Mouse (Mus musculus) forebrain, embryonic 12.5 days (tissue): Measurements from ENCODE around the gene Ak8. TPM values are rescaled to one million over a fixed set of nuclear protein-coding genes. Genes with fewer than 3 reads are reported as not detected.
A peak's percentile ranks its signal among the peaks of the same experiment; 100 is the strongest.

Experiments
- ATAC-seq: fragments of 200-750 bp; cut with Nextera tagmentation; 2 replicates; pipeline ENCODE4 v1.8.0; 2017; ENCODE audit warnings: moderate TSS enrichment; ENCODE audit not compliant: low FRiP score
- H3K27ac ChIP-seq: fragments of 300-500 bp; sonication (generic); 2 replicates; pipeline ENCODE4 v1.5.1; 2016; ENCODE audit warnings: mild to moderate bottlenecking
- H3K27me3 ChIP-seq: fragments of 300-500 bp; sonication (generic); 2 replicates; pipeline ENCODE4 v1.6.1; 2016; ENCODE audit warnings: mild to moderate bottlenecking
- H3K36me3 ChIP-seq: fragments of 300-500 bp; sonication (generic); replicated peaks from 2 replicates; pipeline ENCODE4 v1.6.1; 2016; ENCODE audit warnings: mild to moderate bottlenecking
- H3K4me1 ChIP-seq: fragments of 300-500 bp; sonication (generic); 2 replicates; pipeline ENCODE4 v1.6.1; 2016
- H3K4me2 ChIP-seq: fragments of 300-500 bp; sonication (generic); 2 replicates; pipeline ENCODE4 v1.6.1; 2016; ENCODE audit warnings: mild to moderate bottlenecking, moderate library complexity
- H3K4me3 ChIP-seq: fragments of 300-500 bp; sonication (generic); replicated peaks from 2 replicates; pipeline ENCODE4 v1.5.1; 2016; ENCODE audit warnings: mild to moderate bottlenecking
- H3K9ac ChIP-seq: fragments of 300-500 bp; sonication (generic); 2 replicates; pipeline ENCODE4 v1.6.1; 2016; ENCODE audit warnings: mild to moderate bottlenecking
- H3K9me3 ChIP-seq: fragments of 300-500 bp; sonication (generic); 2 replicates; pipeline ENCODE4 v1.6.1; 2016
- WGBS: fragments of 180-500 bp; shearing (Covaris S2); methylation state at CpG from one replicate; pipeline ENCODE4 v1.1.7; 2016; 5-methylcytosine and 5-hydroxymethylcytosine counted together
- polyA plus RNA-seq: library from polyadenylated mRNA; unstranded; fragments of >200 nt; fragmentation: Nextera tagmentation; extraction: Ambion mirVana; gene quantifications from 2 replicates; pipeline ENCODE4 v1.2.1, GENCODE M21; 2016

Gene Ak8
- polyA plus RNA-seq, 1 experiment from 2014 or later: 0.75 TPM

DNA sequence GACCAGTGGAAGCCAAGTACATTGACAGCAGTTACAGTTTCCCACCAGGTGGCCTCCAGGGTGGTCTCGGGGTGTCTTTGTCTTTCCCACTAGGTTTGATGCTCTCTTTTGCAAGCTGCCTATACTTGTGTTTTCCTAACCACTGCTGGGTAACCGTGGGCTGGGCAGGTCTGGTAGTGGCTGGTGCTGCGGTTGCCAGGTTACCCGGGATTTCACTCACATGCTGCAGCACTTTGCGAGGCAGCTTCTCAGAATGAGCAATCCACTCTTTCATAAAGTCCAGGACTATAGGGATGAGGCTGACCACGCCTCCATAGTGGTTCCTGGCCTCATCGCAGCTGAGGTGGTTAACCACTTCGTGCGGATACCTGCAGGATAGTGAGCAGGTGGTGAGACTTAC is 7.3 kb upstream of the Ak8 start:
- H3K9ac ChIP-seq: no peak overlapping the region
- no peak overlapping the region for H3K27ac ChIP-seq
- no peak for ATAC-seq
- H3K27me3 ChIP-seq: peaks cover 8% of the 10 kb centered on the region; the same call in 1 of the 2 replicates
- no peak overlapping the region for H3K4me2 ChIP-seq
- H3K36me3 ChIP-seq: peaks cover 11% of the 10 kb centered on the region
- H3K4me1 ChIP-seq: no peaks in the 10 kb centered on the region
- H3K9me3 ChIP-seq: no peaks in the 10 kb centered on the region
- 78% methylated on average over 9 of the region's 9 CpGs for WGBS
- no peak overlapping the region for H3K4me3 ChIP-seq

DNA sequence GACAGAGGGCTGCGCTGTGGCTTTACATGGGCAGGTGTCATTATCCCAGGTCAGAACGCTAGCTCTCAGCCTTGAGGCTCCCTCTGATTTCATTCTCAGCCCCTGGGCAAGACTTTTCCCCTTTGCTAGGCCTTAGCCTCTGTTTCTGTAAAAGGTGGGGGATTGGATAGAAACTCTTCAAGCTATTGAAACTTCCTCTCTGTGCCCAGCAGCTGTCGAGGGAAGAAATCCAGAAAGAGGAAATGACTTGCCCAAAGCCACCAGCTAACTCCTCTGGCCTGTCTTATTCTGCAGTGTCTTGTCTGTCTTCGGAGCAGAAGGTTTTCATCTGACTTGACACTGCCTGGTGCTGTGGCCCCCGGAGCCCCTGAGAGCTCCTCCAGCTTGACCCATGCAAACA is 1.4 kb upstream of the Ak8 start:
- 63% methylated on average over 5 of the region's 5 CpGs for WGBS
- Histone ChIP-seq H3K27me3 (peaks cover 41% of the 10 kb centered on the region), H3K4me2 (no peak overlapping the region), H3K36me3 (no peaks in the 10 kb centered on the region), H3K9ac (no peak overlapping the region), H3K4me3 (no peak overlapping the region), H3K4me1 (peaks cover 22% of the 10 kb centered on the region), H3K9me3 (no peaks in the 10 kb centered on the region), H3K27ac (no peak overlapping the region)
- no peak for ATAC-seq

DNA sequence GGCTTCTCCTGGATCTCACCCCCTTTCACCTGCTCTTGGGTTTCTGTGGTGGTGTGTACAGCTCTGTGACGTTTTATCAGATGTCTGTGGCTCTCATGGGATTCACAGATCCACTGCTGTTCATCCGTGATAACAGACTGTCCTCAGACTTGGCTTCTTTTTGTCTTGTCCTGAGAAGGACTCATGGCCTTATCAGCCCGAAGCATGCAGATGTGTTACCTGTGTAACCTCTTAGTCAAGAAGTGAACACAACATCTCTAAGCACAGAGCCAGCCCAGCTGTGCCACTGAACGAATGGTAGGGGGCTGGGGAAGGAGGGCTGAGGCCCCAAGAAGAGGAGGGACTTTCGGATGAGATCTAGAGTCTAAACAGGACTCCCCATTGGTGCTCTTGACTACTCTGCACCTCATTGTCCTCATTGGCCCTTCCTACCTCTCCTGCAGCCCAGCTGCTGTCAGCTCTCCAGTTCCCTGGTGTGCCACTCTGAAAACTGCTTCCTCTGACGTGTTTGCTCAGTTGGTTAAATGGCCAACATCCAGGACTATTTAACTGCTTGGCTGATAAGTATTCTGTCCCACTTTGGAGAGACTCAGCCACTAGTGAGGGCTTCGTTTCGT is 1.8 kb downstream of the Ak8 start:
- no peaks in the 10 kb centered on the region for H3K9me3 ChIP-seq
- WGBS: 84% methylated on average over 8 of the region's 8 CpGs
- peaks cover 22% of the 10 kb centered on the region for H3K4me1 ChIP-seq
- no peak overlapping the region for H3K4me2 ChIP-seq
- H3K4me3 ChIP-seq: no peak overlapping the region
- peaks cover 36% of the 10 kb centered on the region for H3K27me3 ChIP-seq
- H3K27ac ChIP-seq: no peak overlapping the region
- ATAC-seq: no peak
- no peak overlapping the region for H3K9ac ChIP-seq
- no peaks in the 10 kb centered on the region for H3K36me3 ChIP-seq

DNA sequence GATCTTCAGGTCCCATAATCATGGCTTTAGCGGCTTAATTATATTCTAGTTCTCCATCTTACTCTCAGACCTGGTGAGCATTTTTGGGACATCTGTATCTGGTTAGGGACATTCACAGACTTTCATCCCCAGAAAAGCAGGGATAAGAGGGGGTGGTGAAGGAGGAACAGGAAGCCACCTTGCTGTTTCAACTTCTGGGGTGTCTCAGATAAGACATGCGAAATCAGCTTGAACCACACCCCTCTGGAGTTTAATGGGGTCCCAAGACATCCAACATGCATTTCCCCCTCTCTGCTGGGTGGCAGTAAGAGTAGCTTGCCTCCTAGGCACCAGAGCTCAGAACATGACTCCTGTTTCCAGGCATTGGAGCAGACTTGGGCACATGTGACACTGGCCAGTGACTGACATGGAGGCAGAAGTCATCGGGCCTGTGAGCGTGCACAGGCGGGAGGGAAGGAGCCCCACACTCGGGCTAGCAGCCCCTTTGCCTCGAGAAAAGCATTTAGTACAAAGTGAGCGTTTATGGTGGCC is 6.2 kb downstream of the Ak8 start:
- Histone ChIP-seq H3K9ac (no peak overlapping the region), H3K36me3 (no peaks in the 10 kb centered on the region), H3K27me3 (peaks cover 11% of the 10 kb centered on the region; the same call in 1 of the 2 replicates), H3K4me3 (no peak overlapping the region), H3K4me2 (no peak overlapping the region), H3K4me1 (peaks cover 9% of the 10 kb centered on the region; the same call in 1 of the 2 replicates), H3K9me3 (no peaks in the 10 kb centered on the region), H3K27ac (no peak overlapping the region)
- 75% methylated on average over 8 of the region's 8 CpGs for WGBS
- no peak for ATAC-seq

DNA sequence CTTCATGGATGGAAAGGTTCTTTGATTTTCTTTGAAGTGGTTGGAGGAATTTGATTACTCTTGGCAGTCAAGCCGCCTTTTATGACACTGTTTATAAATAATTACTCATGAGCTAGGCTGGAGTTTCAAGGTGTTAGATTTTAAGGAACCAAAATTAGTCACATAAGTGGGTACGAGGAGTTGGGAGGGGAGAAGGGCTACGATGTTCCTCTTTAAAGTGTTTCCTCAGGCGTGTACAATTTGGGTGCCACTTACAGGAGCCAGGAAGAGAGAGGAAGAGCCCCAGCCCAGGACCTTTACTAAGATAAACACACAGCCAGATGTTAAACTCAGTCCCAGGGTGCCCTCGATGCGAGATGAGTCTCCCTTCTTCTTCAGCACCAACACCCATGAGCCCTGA is 6.8 kb downstream of the Ak8 start:
- no peak for ATAC-seq
- H3K27me3 ChIP-seq: 0 out of 2 replicates have a peak, but pooled peaks cover 10% of the 10 kb centered on the region
- no peak overlapping the region for H3K27ac ChIP-seq
- no peaks in the 10 kb centered on the region for H3K36me3 ChIP-seq
- peaks cover 9% of the 10 kb centered on the region; the same call in 1 of the 2 replicates for H3K4me1 ChIP-seq
- WGBS: 84% methylated on average over 6 of the region's 6 CpGs
- no peaks in the 10 kb centered on the region for H3K9me3 ChIP-seq
- H3K9ac ChIP-seq: no peak overlapping the region
- H3K4me2 ChIP-seq: no peak overlapping the region
- H3K4me3 ChIP-seq: no peak overlapping the region

DNA sequence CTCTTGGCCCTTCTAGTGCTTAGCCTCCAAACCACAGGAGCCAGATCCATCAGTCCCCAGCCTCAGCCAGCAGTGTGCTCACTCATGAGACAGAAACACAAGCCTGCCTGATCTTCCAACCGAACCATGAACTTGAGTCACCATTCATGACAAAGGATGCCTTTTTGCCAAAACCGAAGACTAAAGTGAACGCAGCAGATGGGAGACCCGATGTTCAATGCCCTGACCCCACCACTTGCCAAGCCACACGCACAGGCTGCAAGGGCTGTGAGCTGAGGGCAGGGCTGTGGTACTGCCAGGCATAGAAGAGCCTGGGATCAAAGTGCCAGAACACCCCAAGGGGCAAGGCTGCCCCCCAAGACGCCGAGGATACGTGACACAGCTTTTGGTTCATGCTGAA is 13.1 kb downstream of the Ak8 start:
- H3K27ac ChIP-seq: no peak overlapping the region
- no peak overlapping the region for H3K4me2 ChIP-seq
- H3K9ac ChIP-seq: no peak overlapping the region
- no peak for ATAC-seq
- H3K27me3 ChIP-seq: peaks cover 10% of the 10 kb centered on the region; the same call in 1 of the 2 replicates
- WGBS: 89% methylated on average over 8 of the region's 8 CpGs
- no peaks in the 10 kb centered on the region; the same call in 1 of the 2 replicates for H3K4me1 ChIP-seq
- no peaks in the 10 kb centered on the region for H3K36me3 ChIP-seq
- H3K4me3 ChIP-seq: no peak overlapping the region
- H3K9me3 ChIP-seq: no peaks in the 10 kb centered on the region

DNA sequence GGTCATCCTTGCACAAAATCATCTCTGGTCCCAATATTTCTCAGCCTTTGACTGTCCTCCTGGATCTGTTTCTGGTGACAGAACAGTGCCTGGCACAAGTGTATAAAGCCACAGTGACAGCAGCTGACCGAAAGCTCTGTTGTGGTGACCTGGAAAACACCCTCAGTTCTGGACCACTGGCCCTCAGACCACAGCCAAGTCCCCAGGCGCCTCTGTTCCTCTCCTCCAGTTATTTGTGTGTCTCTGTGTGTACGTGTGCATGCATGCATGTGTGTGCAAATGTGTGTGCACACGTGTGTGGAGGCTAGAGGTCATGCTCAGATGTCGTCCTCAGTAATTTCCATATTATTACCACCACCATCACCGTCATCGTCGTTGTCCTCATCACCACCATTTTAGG is 22.5 kb downstream of the Ak8 start:
- H3K4me2 ChIP-seq: no peak overlapping the region
- H3K4me3 ChIP-seq: no peak overlapping the region
- ATAC-seq: no peak
- peaks cover 21% of the 10 kb centered on the region for H3K27me3 ChIP-seq
- H3K27ac ChIP-seq: no peak overlapping the region
- H3K4me1 ChIP-seq: peaks cover 6% of the 10 kb centered on the region
- H3K9me3 ChIP-seq: no peaks in the 10 kb centered on the region
- WGBS: 95% methylated on average over 8 of the region's 8 CpGs
- no peaks in the 10 kb centered on the region for H3K36me3 ChIP-seq
- H3K9ac ChIP-seq: no peak overlapping the region

DNA sequence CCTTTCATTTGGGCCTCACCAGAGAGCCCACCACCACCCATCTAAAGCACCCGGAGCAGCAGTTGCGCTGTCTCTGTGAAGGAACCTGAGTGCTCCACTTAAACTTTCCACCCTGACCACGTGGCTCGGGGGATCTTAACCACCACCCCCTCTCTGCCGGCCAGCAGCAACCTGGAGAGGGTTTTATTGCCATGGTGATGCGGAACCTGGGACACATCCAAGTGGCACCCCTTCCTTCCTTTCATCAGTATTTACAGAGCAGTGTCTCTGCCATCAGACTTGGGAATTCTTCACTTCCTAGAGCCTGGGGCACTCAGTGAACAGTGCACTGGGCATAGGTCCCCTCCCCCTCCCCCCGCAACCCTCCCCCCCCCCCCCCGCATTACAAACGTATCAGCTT is 23.9 kb downstream of the Ak8 start:
- peaks cover 29% of the 10 kb centered on the region for H3K27me3 ChIP-seq
- no peak overlapping the region for H3K9ac ChIP-seq
- WGBS: 77% methylated on average over 9 of the region's 9 CpGs
- no peak overlapping the region for H3K4me2 ChIP-seq
- H3K27ac ChIP-seq: no peak overlapping the region
- ATAC-seq: no peak
- H3K4me3 ChIP-seq: no peak overlapping the region
- H3K36me3 ChIP-seq: no peaks in the 10 kb centered on the region
- peaks cover 16% of the 10 kb centered on the region for H3K4me1 ChIP-seq
- no peaks in the 10 kb centered on the region for H3K9me3 ChIP-seq

DNA sequence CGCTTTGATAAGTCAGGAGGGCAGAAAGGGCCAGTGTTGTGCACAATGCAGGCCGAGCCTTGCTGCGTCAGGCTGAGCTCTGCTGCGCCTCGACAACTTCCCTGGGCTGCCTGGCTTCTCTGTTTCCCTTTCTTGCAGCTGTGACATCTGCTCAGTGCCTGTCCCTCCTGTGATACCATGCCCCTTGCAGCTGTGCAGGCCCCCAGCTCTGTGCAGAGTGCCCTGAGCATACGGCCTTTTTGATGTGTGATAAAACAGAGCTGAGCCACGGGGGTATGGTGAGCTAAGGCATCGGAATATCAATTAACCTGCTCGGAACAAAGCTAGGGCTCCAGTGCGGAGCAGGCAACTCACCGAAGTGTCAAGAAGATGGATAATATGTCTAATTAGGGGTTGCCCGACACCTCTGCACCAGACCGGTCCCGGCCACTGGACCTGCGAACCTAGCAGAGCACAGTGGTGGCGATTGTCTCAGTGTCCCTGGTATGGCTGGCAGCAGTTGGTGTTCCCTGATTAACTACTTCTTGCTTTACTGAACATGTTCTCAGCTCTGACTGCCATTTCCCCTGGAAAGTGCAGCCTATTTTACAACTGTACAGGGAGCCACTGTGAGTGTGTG is 27.9 kb downstream of the Ak8 start:
- Histone ChIP-seq H3K27ac (no peak overlapping the region; the same call in 1 of the 2 replicates), H3K4me2 (0 out of 2 replicates have a peak overlapping the region, but pooled peaks have one; percentile 3)
- 0 out of 2 replicates have a peak, but pooled peaks have one; percentile 20 for ATAC-seq

DNA sequence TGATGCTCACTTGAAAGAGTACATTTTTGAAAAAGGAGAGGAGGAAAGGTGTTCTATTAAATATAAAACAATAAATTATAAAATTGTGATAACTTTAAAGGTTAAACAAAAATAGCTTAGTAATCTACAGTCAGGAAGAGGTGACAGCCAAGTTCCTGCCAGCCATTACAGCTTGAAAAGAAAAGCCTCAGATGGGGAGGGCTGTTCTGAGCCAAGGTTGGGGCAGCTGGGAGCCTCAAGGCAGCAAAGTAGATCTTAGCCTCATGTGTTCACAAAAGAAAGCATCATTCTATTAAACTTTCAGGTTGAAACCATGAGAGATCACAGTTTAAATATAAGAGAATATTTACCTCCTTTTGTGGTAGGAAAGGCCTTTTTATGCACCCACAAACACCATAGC is 30.7 kb downstream of the Ak8 start:
- Histone ChIP-seq H3K27me3 (peaks cover 24% of the 10 kb centered on the region), H3K27ac (no peak overlapping the region), H3K4me2 (no peak overlapping the region), H3K9me3 (no peaks in the 10 kb centered on the region), H3K36me3 (no peaks in the 10 kb centered on the region), H3K4me1 (peaks cover 16% of the 10 kb centered on the region), H3K4me3 (no peak overlapping the region), H3K9ac (no peak overlapping the region)
- no peak for ATAC-seq

More for the DNA sequence above, 27.9 kb downstream of the Ak8 start:
- H3K4me3 ChIP-seq: no peak overlapping the region
- H3K9ac ChIP-seq: no peak overlapping the region
- no peaks in the 10 kb centered on the region for H3K9me3 ChIP-seq
- WGBS: 13% methylated on average over 16 of the region's 16 CpGs
- peaks cover 16% of the 10 kb centered on the region for H3K4me1 ChIP-seq
- no peaks in the 10 kb centered on the region for H3K36me3 ChIP-seq
- H3K27me3 ChIP-seq: peaks cover 22% of the 10 kb centered on the region

DNA sequence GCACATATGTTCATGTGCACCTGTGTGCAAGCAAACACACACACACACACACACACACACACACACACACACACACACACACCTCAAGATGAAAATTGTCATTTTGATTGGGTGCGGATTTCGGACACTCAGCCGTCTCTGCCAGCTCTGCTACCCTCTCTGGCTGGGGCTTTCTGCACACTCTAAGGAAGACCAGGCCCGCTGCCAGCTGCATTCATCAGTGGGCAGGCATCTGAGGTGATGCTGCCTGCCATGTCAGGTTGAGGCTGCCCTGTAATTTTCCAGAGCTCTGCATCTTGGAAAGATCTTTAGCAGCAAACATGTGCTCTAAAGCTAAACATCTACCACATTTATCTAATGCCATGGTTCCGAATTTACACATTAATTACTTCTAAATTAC is 37.1 kb downstream of the Ak8 start:
- H3K9me3 ChIP-seq: no peaks in the 10 kb centered on the region
- H3K27ac ChIP-seq: no peak overlapping the region
- no peaks in the 10 kb centered on the region for H3K36me3 ChIP-seq
- 82% methylated on average over 5 of the region's 5 CpGs for WGBS
- H3K4me2 ChIP-seq: no peak overlapping the region
- peaks cover 46% of the 10 kb centered on the region for H3K27me3 ChIP-seq
- H3K4me1 ChIP-seq: no peaks in the 10 kb centered on the region
- no peak overlapping the region for H3K9ac ChIP-seq
- no peak for ATAC-seq
- no peak overlapping the region for H3K4me3 ChIP-seq

DNA sequence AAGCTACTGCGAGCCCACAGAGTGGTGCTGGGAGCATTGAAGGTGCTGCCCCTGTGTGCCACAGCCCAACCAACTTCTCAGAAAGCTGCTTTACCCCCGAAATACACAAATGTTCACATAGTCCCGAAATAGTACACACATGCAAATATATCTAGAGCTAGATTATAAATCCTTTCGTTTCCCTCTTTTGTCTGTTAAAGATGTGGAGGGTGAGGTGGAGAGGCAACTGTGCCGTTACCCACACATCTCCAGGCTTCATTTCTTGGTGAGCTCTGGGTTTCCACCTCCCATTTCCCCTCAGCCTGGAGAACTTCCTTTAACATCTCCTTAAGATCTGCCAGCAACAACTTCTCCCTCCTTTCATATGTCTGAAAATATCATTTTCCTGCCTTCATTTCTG is 40.2 kb downstream of the Ak8 start:
- no peak overlapping the region for H3K4me2 ChIP-seq
- WGBS: 83% methylated on average over 5 of the region's 5 CpGs
- no peak for ATAC-seq
- H3K4me1 ChIP-seq: no peaks in the 10 kb centered on the region
- peaks cover 59% of the 10 kb centered on the region for H3K27me3 ChIP-seq
- H3K9ac ChIP-seq: no peak overlapping the region
- no peak overlapping the region for H3K27ac ChIP-seq
- no peaks in the 10 kb centered on the region for H3K36me3 ChIP-seq
- no peak overlapping the region for H3K4me3 ChIP-seq
- H3K9me3 ChIP-seq: no peaks in the 10 kb centered on the region

DNA sequence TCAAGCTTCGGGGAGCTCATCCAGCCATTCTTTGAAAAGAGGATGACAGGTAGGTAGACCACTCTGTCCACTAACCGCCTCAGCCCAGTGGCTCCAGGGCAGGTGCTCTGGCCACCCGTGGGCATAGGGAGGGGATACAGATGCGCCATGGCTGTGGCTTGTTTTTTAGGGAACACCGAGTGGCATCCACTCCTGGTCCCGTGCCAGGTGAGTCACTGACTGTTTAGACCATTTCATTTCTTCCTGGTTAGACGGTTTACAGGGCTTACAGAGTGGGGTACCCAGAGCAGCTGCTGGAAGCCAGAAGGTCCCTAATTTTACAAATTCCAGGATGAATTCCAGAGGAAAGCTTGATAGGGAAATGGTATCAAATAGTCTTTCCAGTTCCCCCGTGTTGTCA is 42.7 kb downstream of the Ak8 start:
- Histone ChIP-seq H3K36me3 (no peaks in the 10 kb centered on the region), H3K4me1 (0 out of 2 replicates have a peak, but pooled peaks cover 4% of the 10 kb centered on the region), H3K4me3 (no peak overlapping the region), H3K27me3 (peaks cover 71% of the 10 kb centered on the region), H3K27ac (no peak overlapping the region), H3K4me2 (no peak overlapping the region), H3K9me3 (no peaks in the 10 kb centered on the region), H3K9ac (no peak overlapping the region)
- no peak for ATAC-seq
- WGBS: 84% methylated on average over 8 of the region's 8 CpGs
